Mouse (Mus musculus): ENCODE data around the gene Rcsd1.

GRCm38 (mm10) chr1:165689845-165690244 is 19.7 kb downstream of the Rcsd1 start:
- TF ChIP-seq POLR2A (IDR thresholded peaks at IDR 0.05; ENCODE audit: borderline replicate concordance, insufficient read depth, low read length) (no peak), CTCF (IDR thresholded peaks at IDR 0.05; ENCODE audit: borderline replicate concordance, insufficient read depth, low read depth, low read length) (no peak)

All from cerebellum, adult 2 months (tissue).